Mouse (Mus musculus) ES-Bruce4 (cell line): ENCODE results near the gene Wnt6.
"Not testable (repeated sequence)": the region's sequence is repeated elsewhere in the genome, so short reads cannot be mapped to it uniquely, and the experiment has no call there.

Source experiments
- EP300 ChIP-seq: IDR thresholded peaks from 2 replicates; pipeline ENCODE4 v1.6.1; 2011; ENCODE audit warnings: low read depth, low read length; ENCODE audit not compliant: insufficient read depth
- POLR2A ChIP-seq: IDR thresholded peaks from one replicate; pipeline ENCODE4 v1.8.1; 2011; ENCODE audit warnings: low read length; ENCODE audit not compliant: insufficient read depth

DNA sequence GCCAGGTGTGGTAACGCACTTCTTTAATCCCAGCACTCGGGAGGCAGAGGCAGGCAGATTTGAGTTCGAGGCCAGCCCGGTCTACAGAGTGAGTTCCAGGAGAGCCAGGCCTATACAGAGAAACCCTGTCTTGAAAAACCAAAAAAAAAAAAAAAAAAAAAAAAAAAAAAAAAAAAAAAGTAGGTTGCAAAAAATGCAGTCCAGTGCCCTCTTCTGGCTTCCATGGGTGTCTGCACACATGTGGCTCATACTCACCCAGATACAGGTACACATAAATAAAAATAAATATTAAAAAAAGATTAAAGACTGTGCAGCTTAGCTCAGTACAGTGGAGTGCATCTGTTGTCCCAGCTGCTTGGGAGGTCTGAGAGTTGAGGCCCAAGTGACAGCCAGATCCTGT is 51.9 kb downstream of the Wnt6 start:
- not testable (repeated sequence) for TF ChIP-seq EP300, POLR2A
